Mouse (Mus musculus): Measurements from ENCODE around the gene Atp5f1.

The Atp5f1 gene

DNA sequence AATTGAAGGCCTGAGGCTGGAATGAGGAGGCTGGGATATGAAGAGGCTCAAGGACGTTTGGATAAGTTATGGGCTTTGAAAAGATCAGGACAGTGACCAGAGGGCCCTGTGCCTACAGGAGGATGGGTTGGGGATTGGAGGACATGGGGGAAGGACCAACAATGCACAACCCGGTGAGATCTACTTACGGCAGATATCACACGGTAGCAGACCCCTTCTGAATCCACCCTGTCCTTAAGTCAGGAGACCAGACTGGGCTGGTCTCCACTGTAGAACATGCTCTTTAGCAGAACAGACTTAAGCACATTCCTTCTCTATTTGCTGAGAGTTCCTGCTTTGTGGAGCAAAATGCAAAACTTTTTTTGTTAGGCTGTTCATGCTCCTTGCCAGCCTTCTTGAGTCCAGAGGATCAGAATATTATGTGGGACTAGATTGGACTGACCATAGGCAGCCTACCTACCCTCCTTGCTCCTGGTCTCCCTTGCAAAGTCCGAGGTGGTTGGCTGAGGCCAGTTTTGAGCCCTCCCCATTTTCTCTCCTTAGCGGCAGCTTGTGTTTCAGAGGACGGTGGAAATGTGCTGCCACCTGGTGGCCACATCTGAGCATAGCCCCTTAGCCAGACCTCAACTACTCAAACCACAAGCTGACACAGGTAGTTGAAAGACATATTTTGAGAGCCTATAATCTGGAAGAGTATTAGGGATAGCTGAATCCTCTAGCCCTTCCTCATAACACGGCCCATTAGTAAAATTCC is 60.3 kb downstream of the Atp5f1 start:
- peak; percentile 81 for DNase-seq (ENCODE audit: low spot score)

DNA sequence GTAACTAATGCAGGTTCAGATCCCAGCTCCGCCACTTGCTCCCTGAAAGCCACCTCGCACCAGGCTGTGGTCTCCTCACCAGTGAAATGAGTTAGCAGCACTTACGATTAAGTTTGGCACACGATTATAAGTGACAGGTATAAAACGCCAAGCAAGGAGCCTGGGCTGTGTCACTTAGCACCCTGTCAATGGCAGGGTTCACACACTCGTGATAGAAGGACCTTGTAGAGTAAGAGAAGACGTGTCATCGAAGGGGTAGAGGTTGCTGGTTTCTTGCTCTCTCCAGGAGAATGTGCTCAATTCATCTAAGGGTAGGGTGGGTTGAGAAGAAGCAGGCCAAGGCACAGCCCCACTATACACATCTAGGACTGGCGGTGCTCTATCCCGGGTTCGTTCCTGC is 61.0 kb downstream of the Atp5f1 start:
- no peak for DNase-seq (ENCODE audit: low spot score)

- no peak for DNase-seq (ENCODE audit: low spot score)
Measured at GRCm38 (mm10) chr3:105898325-105898724, 61.6 kb downstream of the Atp5f1 start.

DNA sequence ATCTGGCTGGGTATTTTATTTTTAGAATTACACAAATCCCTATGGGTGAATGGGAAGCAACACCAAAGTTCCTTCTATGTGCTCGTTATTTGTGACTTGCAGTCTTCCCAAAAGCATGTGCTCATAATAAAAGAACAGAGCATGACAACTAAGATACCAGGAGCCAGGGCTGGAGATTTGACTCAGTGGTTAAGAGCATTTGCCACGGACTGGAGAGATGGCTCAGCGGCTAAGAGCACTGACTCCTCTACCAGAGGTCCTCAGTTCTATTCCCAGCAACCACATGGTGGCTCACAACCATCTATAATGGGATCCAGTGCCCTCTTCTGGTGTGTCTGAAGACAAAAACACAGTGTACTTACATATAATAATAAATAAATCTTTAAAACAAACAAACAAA is 63.1 kb downstream of the Atp5f1 start:
- no peak for DNase-seq (ENCODE audit: low spot score)

DNA sequence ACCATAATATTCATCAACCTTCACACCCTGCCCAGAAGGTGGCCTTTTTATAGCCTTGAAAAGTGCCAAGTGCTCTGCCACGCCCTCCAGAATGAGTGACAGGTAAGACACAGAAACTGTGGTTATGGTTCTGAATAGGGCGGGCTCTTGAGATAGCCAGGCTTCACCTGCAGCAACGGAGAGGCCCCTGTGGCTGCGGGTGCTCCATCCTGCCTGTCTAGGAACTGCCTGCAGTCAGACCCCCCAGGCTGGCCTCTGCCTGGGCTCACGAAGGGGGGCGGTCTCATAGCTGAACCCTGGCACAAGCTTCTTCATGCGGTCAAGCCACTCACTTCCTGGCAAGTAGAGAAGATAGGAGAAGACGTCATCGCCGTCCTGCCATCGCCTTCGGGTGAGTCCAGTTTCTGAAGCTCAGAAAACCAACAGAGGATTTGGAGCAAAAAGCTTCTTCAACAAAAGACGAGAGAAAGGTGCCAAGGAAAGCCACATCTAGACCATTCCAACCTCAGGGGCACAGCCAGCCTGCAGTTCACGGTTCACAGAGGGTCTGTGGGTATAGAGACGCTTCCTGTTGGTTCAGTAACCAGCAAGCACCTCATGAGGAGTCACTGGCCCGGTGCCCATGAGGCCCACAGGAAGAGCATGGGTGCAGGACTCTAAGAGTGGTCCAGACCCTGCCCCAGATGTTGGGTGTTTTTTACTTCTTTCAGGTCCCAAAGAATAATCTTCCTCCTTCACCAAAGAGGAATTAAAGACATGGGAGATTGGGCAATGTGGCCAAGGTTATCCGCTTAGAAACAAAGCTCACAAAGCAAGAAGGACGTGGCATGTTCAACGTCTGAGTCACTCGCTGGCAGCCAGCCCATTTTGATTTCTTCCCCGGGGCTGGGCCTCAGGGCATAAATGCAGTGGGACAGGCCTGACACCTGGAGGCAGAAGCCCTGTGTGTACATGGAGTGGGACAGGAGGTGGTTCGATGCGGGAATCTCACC is 65.0 kb downstream of the Atp5f1 start:
- DNase-seq (ENCODE audit: low spot score), result peak; percentile 61

DNA sequence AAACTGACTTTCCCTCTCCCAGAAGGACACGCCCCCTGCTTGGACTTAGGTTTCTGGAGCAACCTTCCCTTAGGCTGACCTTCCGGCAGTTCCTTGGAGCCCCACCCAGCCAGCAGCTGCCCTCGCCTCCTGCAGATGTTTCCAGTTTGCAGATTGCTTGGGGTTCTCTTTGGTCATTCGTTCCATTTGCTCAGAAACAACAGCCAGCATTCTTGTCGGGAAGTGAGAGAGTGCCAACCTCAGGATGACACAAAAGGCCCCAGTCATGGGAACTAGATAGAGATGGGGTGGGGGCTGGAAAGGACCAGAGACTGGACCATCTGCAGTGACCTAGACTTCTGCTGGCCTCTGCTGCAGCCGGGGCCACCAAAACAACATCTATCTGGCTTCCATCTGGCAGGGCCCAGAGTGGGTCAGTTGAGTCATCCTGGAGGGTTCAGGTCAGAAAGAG is 65.9 kb downstream of the Atp5f1 start:
- DNase-seq (ENCODE audit: low spot score), result no peak

All from c-Kit-positive CD71-positive TER-119-positive erythroid progenitor cells, embryonic 14.5 days (primary cell).